Mouse (Mus musculus) heart, postnatal 4 days (tissue): ENCODE data around the gene Ppfibp2. TPM values are rescaled to one million over a fixed set of nuclear protein-coding genes. Genes with fewer than 3 reads are reported as not detected.

Experiments used
- DNase-seq: peaks from one replicate; pipeline ENCODE4 v3.0.0; 2021
- total RNA-seq, 2 experiments: library from RNA; stranded (reverse); gene quantifications; 2 replicates each; pipeline ENCODE4 v1.2.3; 2021

Gene Ppfibp2
- 10 to 100 TPM; 12.7 to 13.3 TPM for total RNA-seq

GRCm38 (mm10) chr7:107594857-107595402 lies at the start of gene Ppfibp2:
Gene Ppfibp2 (plus strand): TSS chr7:107595207.
- peak; percentile 94 for DNase-seq

GRCm38 (mm10) chr7:107547872-107548271 lies 47.1 kb upstream of the Ppfibp2 start:
- no peak for DNase-seq

GRCm38 (mm10) chr7:107553461-107553860 lies 41.5 kb upstream of the Ppfibp2 start:
- no peak for DNase-seq

GRCm38 (mm10) chr7:107555906-107556305 lies 39.1 kb upstream of the Ppfibp2 start:
- DNase-seq = no peak

- no peak for DNase-seq
These were observed 34.3 kb upstream of the Ppfibp2 start for GRCm38 (mm10) chr7:107560675-107561074.

- DNase-seq = no peak
These were observed 33.4 kb upstream of the Ppfibp2 start for GRCm38 (mm10) chr7:107561584-107561983.

GRCm38 (mm10) chr7:107563727-107564126 lies 31.3 kb upstream of the Ppfibp2 start:
- DNase-seq = no peak

- DNase-seq = peak; percentile 46
These were observed 27.7 kb upstream of the Ppfibp2 start, which contains the start of gene Olfml1 for GRCm38 (mm10) chr7:107567261-107567671. Gene Olfml1 (plus strand): TSS chr7:107567446.

GRCm38 (mm10) chr7:107567674-107568073 lies 27.3 kb upstream of the Ppfibp2 start:
- DNase-seq = no peak

- DNase-seq = no peak
These were observed 26.0 kb upstream of the Ppfibp2 start for GRCm38 (mm10) chr7:107568971-107569370.

GRCm38 (mm10) chr7:107573856-107574255 lies 21.2 kb upstream of the Ppfibp2 start:
- no peak for DNase-seq

- no peak for DNase-seq
These were observed 20.7 kb upstream of the Ppfibp2 start for GRCm38 (mm10) chr7:107574276-107574675.

GRCm38 (mm10) chr7:107592641-107593040 lies 2.4 kb upstream of the Ppfibp2 start:
- DNase-seq = peak; percentile 38

- DNase-seq = no peak
These were observed 1.1 kb upstream of the Ppfibp2 start for GRCm38 (mm10) chr7:107593904-107594303.

- peak; percentile 52 for DNase-seq
These were observed 616 bp upstream of the Ppfibp2 start for GRCm38 (mm10) chr7:107594325-107594856.

- DNase-seq = no peak
These were observed 419 bp downstream of the Ppfibp2 start for GRCm38 (mm10) chr7:107595426-107595825.

GRCm38 (mm10) chr7:107596753-107597152 lies 1.7 kb downstream of the Ppfibp2 start:
- no peak for DNase-seq

- DNase-seq = no peak
These were observed 2.9 kb downstream of the Ppfibp2 start for GRCm38 (mm10) chr7:107597956-107598355.

GRCm38 (mm10) chr7:107600651-107601050 lies 5.6 kb downstream of the Ppfibp2 start:
- no peak for DNase-seq

GRCm38 (mm10) chr7:107602505-107602904 lies 7.5 kb downstream of the Ppfibp2 start:
- no peak for DNase-seq

GRCm38 (mm10) chr7:107602913-107603312 lies 7.9 kb downstream of the Ppfibp2 start:
- no peak for DNase-seq

GRCm38 (mm10) chr7:107607766-107608165 lies 12.8 kb downstream of the Ppfibp2 start:
- no peak for DNase-seq

GRCm38 (mm10) chr7:107609622-107610255 lies 14.7 kb downstream of the Ppfibp2 start:
- no peak for DNase-seq

- DNase-seq = no peak
These were observed 15.9 kb downstream of the Ppfibp2 start for GRCm38 (mm10) chr7:107610880-107611279.
